Mouse (Mus musculus) layer of hippocampus, adult 9-10 months (tissue): Measurements from ENCODE around the gene Prkaa1.
"Not testable (repeated sequence)": the region's sequence is repeated elsewhere in the genome, so short reads cannot be mapped to it uniquely, and the experiment has no call there.

Source experiments
- DNase-seq: peaks from one replicate; pipeline ENCODE4 v3.0.0; 2022; ENCODE audit warnings: low spot score

Gene Prkaa1

GRCm38 (mm10) chr15:5173217-5173820 is 29.7 kb downstream of the Prkaa1 start:
- DNase-seq, result no peak

GRCm38 (mm10) chr15:5184668-5185330 is 41.1 kb downstream of the Prkaa1 start:
- no peak for DNase-seq

- DNase-seq, result peak; percentile 67
These were observed 42.0 kb downstream of the Prkaa1 start, which contains the start of gene Ttc33 for GRCm38 (mm10) chr15:5185366-5186292. Ttc33 (plus strand) TSS chr15:5185525.

GRCm38 (mm10) chr15:5186293-5186675 is 42.6 kb downstream of the Prkaa1 start:
- DNase-seq, result no peak

- DNase-seq, result no peak
These were observed 43.5 kb downstream of the Prkaa1 start for GRCm38 (mm10) chr15:5187116-5187515.

- DNase-seq, result no peak
These were observed 44.4 kb downstream of the Prkaa1 start for GRCm38 (mm10) chr15:5188029-5188428.

GRCm38 (mm10) chr15:5189504-5190093 is 45.9 kb downstream of the Prkaa1 start:
- DNase-seq, result no peak

- DNase-seq, result no peak
These were observed 50.2 kb downstream of the Prkaa1 start for GRCm38 (mm10) chr15:5193833-5194232.

GRCm38 (mm10) chr15:5194446-5194845 is 50.8 kb downstream of the Prkaa1 start:
- DNase-seq, result no peak

GRCm38 (mm10) chr15:5194931-5195330 is 51.3 kb downstream of the Prkaa1 start:
- DNase-seq, result no peak

GRCm38 (mm10) chr15:5195987-5196514 is 52.4 kb downstream of the Prkaa1 start:
- DNase-seq, result no peak

GRCm38 (mm10) chr15:5196691-5197090 is 53.0 kb downstream of the Prkaa1 start:
- DNase-seq, result no peak

GRCm38 (mm10) chr15:5205222-5205621 is 61.6 kb downstream of the Prkaa1 start:
- DNase-seq, result no peak

GRCm38 (mm10) chr15:5209116-5209515 is 65.5 kb downstream of the Prkaa1 start:
- no peak for DNase-seq

- no peak for DNase-seq
These were observed 76.8 kb downstream of the Prkaa1 start for GRCm38 (mm10) chr15:5220491-5220890.

GRCm38 (mm10) chr15:5230746-5231145 is 87.1 kb downstream of the Prkaa1 start:
- DNase-seq, result not testable (repeated sequence)
